Mouse (Mus musculus) kidney, embryonic 16.5 days (tissue): Measurements from ENCODE around the gene Bmpr1b. TPM values are rescaled to one million over a fixed set of nuclear protein-coding genes. Genes with fewer than 3 reads are reported as not detected.
A peak's percentile ranks its signal among the peaks of the same experiment; 100 is the strongest.

Source experiments
- ATAC-seq: fragments of 200-750 bp; cut with Nextera tagmentation; 2 replicates; pipeline ENCODE4 v1.8.0; 2017; ENCODE audit warnings: moderate TSS enrichment; ENCODE audit not compliant: low FRiP score, low TSS enrichment
- H3K27ac ChIP-seq: fragments of 300-500 bp; sonication (generic); 2 replicates; pipeline ENCODE4 v1.5.1; 2014; ENCODE audit warnings: low read length
- H3K27me3 ChIP-seq: fragments of 300-500 bp; sonication (generic); 2 replicates; pipeline ENCODE4 v1.6.1; 2014; ENCODE audit warnings: low read length, control low read depth, mixed read lengths; ENCODE audit not compliant: insufficient read depth
- H3K36me3 ChIP-seq: fragments of 300-500 bp; sonication (generic); 2 replicates; pipeline ENCODE4 v1.6.1; 2014; ENCODE audit warnings: low read length, control low read depth, mixed read lengths; ENCODE audit not compliant: insufficient read depth
- H3K4me1 ChIP-seq: fragments of 300-500 bp; sonication (generic); 2 replicates; pipeline ENCODE4 v1.6.1; 2014; ENCODE audit warnings: low read length, control low read depth, mixed read lengths; ENCODE audit not compliant: insufficient read depth
- H3K4me2 ChIP-seq: fragments of 300-500 bp; sonication (generic); replicated peaks from 2 replicates; pipeline ENCODE4 v1.6.1; 2014; ENCODE audit warnings: low read depth, low read length
- H3K4me3 ChIP-seq: fragments of 300-500 bp; sonication (generic); 2 replicates; pipeline ENCODE4 v1.5.1; 2014; ENCODE audit warnings: mild to moderate bottlenecking, low read length
- H3K9ac ChIP-seq: fragments of 300-500 bp; sonication (generic); replicated peaks from 2 replicates; pipeline ENCODE4 v1.6.1; 2014; ENCODE audit warnings: low read length
- H3K9me3 ChIP-seq: fragments of 300-500 bp; sonication (generic); 2 replicates; pipeline ENCODE4 v1.6.1; 2016; ENCODE audit warnings: low read length, control low read depth
- WGBS: fragments of 180-500 bp; shearing (Covaris S2); extraction: QIAGEN DNeasy Blood & Tissue Kit; methylation state at CpG from one replicate; pipeline ENCODE4 v1.1.7; 2014; 5-methylcytosine and 5-hydroxymethylcytosine counted together
- polyA plus RNA-seq: library from polyadenylated mRNA; unstranded; fragments of >200 nt; fragmentation: Nextera tagmentation; extraction: Ambion mirVana; gene quantifications from 2 replicates; pipeline ENCODE4 v1.2.1, GENCODE M21; 2015

The Bmpr1b gene
- polyA plus RNA-seq, 1 experiment from 2014 or later: 8.8 TPM

DNA sequence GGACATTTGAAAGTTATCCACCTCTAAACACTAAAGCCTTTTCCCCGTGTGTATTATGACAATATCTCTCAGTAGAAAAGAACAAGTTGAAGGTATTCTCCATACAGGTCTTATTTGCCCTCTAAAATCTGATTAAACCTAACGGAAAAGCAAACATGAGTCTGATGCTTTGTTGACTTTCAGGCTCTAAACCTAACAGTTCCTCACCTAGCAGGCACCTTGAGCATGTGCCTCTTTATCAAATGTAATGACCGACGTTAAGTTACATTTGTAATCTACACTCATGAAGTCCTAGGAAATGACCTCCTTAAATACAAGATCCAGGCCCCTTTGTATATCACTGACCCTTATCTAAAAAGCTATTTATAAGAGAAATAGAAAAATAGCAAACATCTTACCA lies 79.5 kb downstream of the Bmpr1b start:
- WGBS: 90% methylated on average over 4 of the region's 4 CpGs
- no peak overlapping the region for H3K27ac ChIP-seq
- H3K9me3 ChIP-seq: no peaks in the 10 kb centered on the region
- H3K4me3 ChIP-seq: no peak overlapping the region
- H3K4me1 ChIP-seq: 0 out of 2 replicates have a peak, but pooled peaks cover 3% of the 10 kb centered on the region
- no peak overlapping the region for H3K4me2 ChIP-seq
- H3K9ac ChIP-seq: no peak overlapping the region
- no peaks in the 10 kb centered on the region for H3K36me3 ChIP-seq
- no peaks in the 10 kb centered on the region for H3K27me3 ChIP-seq
- ATAC-seq: no peak

DNA sequence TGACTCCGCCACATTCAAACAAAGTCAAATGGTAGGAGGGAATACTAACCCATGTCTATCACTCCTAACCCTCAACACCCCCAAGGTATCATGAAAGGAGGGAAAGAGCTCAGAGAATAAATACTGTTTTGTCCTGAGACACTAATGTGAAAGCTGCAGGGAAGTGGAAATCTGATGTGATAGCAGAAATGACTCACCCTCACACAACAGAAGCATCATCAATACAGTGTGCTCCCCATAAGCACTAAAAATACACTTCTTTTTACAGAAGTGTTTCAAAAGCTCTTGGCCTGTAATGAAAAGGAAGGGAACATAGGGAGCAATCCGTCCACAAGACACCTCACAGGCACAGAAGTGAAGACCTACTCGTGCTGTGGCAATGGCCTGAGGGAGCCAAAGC lies 83.3 kb downstream of the Bmpr1b start:
- Histone ChIP-seq H3K27ac (no peak overlapping the region), H3K4me2 (no peak overlapping the region), H3K9me3 (no peaks in the 10 kb centered on the region), H3K4me1 (0 out of 2 replicates have a peak, but pooled peaks cover 3% of the 10 kb centered on the region), H3K36me3 (no peaks in the 10 kb centered on the region), H3K4me3 (no peak overlapping the region), H3K9ac (no peak overlapping the region), H3K27me3 (no peaks in the 10 kb centered on the region)
- no peak for ATAC-seq
- 61% methylated on average over 3 of the region's 3 CpGs for WGBS

- H3K9ac ChIP-seq: no peak overlapping the region
- no peak overlapping the region for H3K4me3 ChIP-seq
- no peak for ATAC-seq
- whole genome bisulfite sequencing: 21% methylated on average over 1 of the region's 1 CpGs
- no peak overlapping the region for H3K27ac ChIP-seq
- 0 out of 2 replicates have a peak, but pooled peaks cover 3% of the 10 kb centered on the region for H3K4me1 ChIP-seq
- H3K9me3 ChIP-seq: no peaks in the 10 kb centered on the region
- no peaks in the 10 kb centered on the region for H3K27me3 ChIP-seq
- H3K4me2 ChIP-seq: no peak overlapping the region
- no peaks in the 10 kb centered on the region for H3K36me3 ChIP-seq
These were observed 85.1 kb downstream of the Bmpr1b start for GRCm38 (mm10) chr3:142084091-142084490.

- Histone ChIP-seq H3K9me3 (no peaks in the 10 kb centered on the region), H3K4me3 (no peak overlapping the region), H3K4me2 (no peak overlapping the region), H3K27me3 (no peaks in the 10 kb centered on the region), H3K36me3 (no peaks in the 10 kb centered on the region), H3K4me1 (0 out of 2 replicates have a peak, but pooled peaks cover 3% of the 10 kb centered on the region), H3K9ac (no peak overlapping the region), H3K27ac (no peak overlapping the region)
- no peak for ATAC-seq
- 50% methylated on average over 3 of the region's 3 CpGs for WGBS
These were observed 91.4 kb downstream of the Bmpr1b start for GRCm38 (mm10) chr3:142077723-142078302.

GRCm38 (mm10) chr3:142071601-142072000 lies 97.6 kb downstream of the Bmpr1b start:
- Histone ChIP-seq H3K36me3 (no peaks in the 10 kb centered on the region), H3K4me2 (no peak overlapping the region), H3K4me3 (no peak overlapping the region), H3K9me3 (no peaks in the 10 kb centered on the region), H3K27ac (no peak overlapping the region), H3K9ac (no peak overlapping the region), H3K27me3 (no peaks in the 10 kb centered on the region), H3K4me1 (0 out of 2 replicates have a peak, but pooled peaks cover 3% of the 10 kb centered on the region)
- ATAC-seq: no peak
- 77% methylated on average over 5 of the region's 5 CpGs for WGBS

GRCm38 (mm10) chr3:142066792-142067346 lies 102.4 kb downstream of the Bmpr1b start:
- Histone ChIP-seq H3K4me1 (peaks cover 12% of the 10 kb centered on the region; the same call in 1 of the 2 replicates), H3K27me3 (no peaks in the 10 kb centered on the region), H3K9ac (no peak overlapping the region), H3K27ac (no peak overlapping the region), H3K36me3 (no peaks in the 10 kb centered on the region), H3K4me2 (no peak overlapping the region), H3K9me3 (no peaks in the 10 kb centered on the region), H3K4me3 (no peak overlapping the region)
- WGBS: 67% methylated on average over 1 of the region's 1 CpGs
- ATAC-seq: no peak

GRCm38 (mm10) chr3:142065111-142065510 lies 104.1 kb downstream of the Bmpr1b start:
- Histone ChIP-seq H3K4me1 (peaks cover 12% of the 10 kb centered on the region; the same call in 1 of the 2 replicates), H3K36me3 (no peaks in the 10 kb centered on the region), H3K9me3 (no peaks in the 10 kb centered on the region), H3K9ac (no peak overlapping the region), H3K27me3 (no peaks in the 10 kb centered on the region), H3K4me2 (no peak overlapping the region), H3K4me3 (no peak overlapping the region), H3K27ac (no peak overlapping the region)
- WGBS: 29% methylated on average over 5 of the region's 5 CpGs
- ATAC-seq: peak; percentile 70; the same call in 1 of the 2 replicates

DNA sequence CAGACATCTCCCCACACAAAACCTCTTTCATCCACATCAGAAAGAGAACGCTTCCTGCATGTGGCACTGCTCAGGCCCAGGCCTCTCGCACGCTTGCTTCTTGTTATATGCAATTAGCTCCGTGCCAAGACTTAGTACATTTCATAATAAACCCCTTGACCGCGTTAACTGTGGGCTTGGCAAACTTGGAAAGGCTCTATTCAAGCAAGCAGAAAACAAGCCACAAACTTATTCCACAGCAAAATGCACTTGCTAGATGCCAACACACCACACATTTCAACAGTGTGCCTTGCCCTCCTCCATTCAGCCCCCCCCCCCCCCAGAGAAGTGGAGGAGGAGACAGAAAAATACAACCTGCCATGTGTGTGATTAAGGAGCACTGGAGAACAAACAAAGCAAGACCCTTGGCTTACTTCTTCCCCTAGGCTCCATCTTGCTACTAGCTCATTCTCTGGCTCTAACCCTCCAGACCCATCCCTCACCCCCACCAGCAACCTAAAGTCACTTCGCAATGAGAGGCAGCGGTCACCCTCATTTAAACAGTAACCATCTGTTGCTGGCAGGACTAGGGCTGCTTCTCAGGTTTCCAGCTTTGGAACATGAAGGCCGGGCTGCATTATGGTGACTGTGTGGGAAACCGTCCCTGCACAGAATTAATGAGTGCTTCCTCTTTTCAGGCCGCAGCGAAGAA lies 105.5 kb downstream of the Bmpr1b start:
- no peaks in the 10 kb centered on the region for H3K36me3 ChIP-seq
- 32% methylated on average over 12 of the region's 12 CpGs for WGBS
- peaks cover 12% of the 10 kb centered on the region; the same call in 1 of the 2 replicates for H3K4me1 ChIP-seq
- peak; percentile 93 for ATAC-seq
- H3K9me3 ChIP-seq: no peaks in the 10 kb centered on the region
- no peaks in the 10 kb centered on the region for H3K27me3 ChIP-seq
- no peak overlapping the region for H3K4me3 ChIP-seq
- H3K4me2 ChIP-seq: peak overlapping the region; percentile 1; the same call in 1 of the 2 replicates
- H3K27ac ChIP-seq: peak overlapping the region; percentile 63
- H3K9ac ChIP-seq: no peak overlapping the region

- Histone ChIP-seq H3K4me2 (no peak overlapping the region), H3K4me3 (no peak overlapping the region), H3K9me3 (no peaks in the 10 kb centered on the region), H3K9ac (no peak overlapping the region), H3K36me3 (no peaks in the 10 kb centered on the region), H3K27me3 (no peaks in the 10 kb centered on the region), H3K4me1 (peaks cover 12% of the 10 kb centered on the region; the same call in 1 of the 2 replicates), H3K27ac (no peak overlapping the region)
- WGBS: 90% methylated on average over 5 of the region's 5 CpGs
- no peak for ATAC-seq
These were observed 108.0 kb downstream of the Bmpr1b start for GRCm38 (mm10) chr3:142061267-142061666.

- H3K9ac ChIP-seq: no peak overlapping the region
- WGBS: 61% methylated on average over 3 of the region's 3 CpGs
- no peaks in the 10 kb centered on the region for H3K9me3 ChIP-seq
- no peak overlapping the region for H3K27ac ChIP-seq
- H3K4me2 ChIP-seq: no peak overlapping the region
- H3K27me3 ChIP-seq: no peaks in the 10 kb centered on the region
- H3K4me1 ChIP-seq: peaks cover 9% of the 10 kb centered on the region; the same call in 1 of the 2 replicates
- H3K36me3 ChIP-seq: no peaks in the 10 kb centered on the region
- H3K4me3 ChIP-seq: no peak overlapping the region
- no peak for ATAC-seq
These were observed 109.3 kb downstream of the Bmpr1b start for GRCm38 (mm10) chr3:142059890-142060289.
